Comparison of ENCODE assay signal across 8 mouse cellular contexts in the genomic region with DNA sequence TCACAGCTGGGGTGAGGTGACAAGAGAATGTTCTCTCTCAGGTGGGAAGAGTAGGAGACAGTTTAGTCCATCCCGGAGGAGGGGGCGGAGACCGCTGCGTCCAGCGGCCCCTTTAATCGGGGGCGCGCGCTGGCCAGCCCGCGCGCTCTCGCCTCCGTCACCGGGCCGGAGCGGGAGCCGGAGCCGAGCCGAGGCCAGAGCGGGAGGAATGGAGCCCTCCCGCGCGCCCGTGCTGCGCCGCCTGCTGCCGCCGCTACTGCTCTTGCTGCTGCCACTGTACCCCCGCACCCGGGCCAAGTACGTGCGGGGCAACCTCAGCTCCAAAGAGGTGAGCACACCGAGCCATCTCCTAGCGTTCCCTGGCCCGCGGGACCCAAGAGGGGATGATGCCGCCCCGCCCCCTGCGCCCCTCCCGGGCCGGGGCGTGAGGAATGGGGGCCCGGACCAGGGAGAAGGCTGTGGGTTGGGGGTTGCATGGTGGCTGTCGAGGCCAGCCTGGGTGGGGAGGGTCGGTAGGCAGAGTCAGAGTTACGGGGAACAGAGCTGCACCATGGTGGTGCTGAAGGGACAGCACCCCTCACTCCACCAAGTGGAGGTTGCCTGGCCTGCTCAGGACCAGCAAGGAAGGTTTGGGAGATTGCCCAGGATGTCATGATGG. TPM values are rescaled to one million over a fixed set of nuclear protein-coding genes. Genes with fewer than 3 reads are reported as not detected.
DNase-seq lines count a peak whose midpoint lies in the region; ATAC-seq and TF ChIP-seq lines count a peak whose summit lies in the region.

A gene (plus strand): TSS at position 151 of the 658 bp plus-strand sequence.

- peak within 1 kb of the TSS; percentile 87 for H3K9ac ChIP-seq in forebrain, embryonic 15.5 days (replicated peaks)
- H3K9ac ChIP-seq in kidney, embryonic 15.5 days, result peak within 1 kb of the TSS; percentile 21; the same call in 1 of the 2 replicates
- H3K9ac ChIP-seq in liver, postnatal 0 days (replicated peaks), result no peak within 1 kb of the TSS; the same call in 1 of the 2 replicates

- peak within 1 kb of the TSS; percentile 85 for H3K4me3 ChIP-seq in megakaryocyte, embryonic 14.5 days (replicated peaks)
- H3K4me3 ChIP-seq in forebrain, embryonic 15.5 days, result peak within 1 kb of the TSS; percentile 81
- H3K4me3 ChIP-seq in kidney, embryonic 15.5 days (replicated peaks), result peak within 1 kb of the TSS; percentile 57
- H3K4me3 ChIP-seq in liver, postnatal 0 days (ENCODE audit: low read depth, low read length), result peak within 1 kb of the TSS; percentile 49
- peak within 1 kb of the TSS; percentile 81 for H3K4me3 ChIP-seq in olfactory bulb, adult 2 months (ENCODE audit: insufficient read depth, low read depth, low read length)

- TF ChIP-seq EP300 in liver, postnatal 0 days (IDR thresholded peaks at IDR 0.05; ENCODE audit: low read depth), result no peak

- peak; percentile 71 for TF ChIP-seq POLR2A in olfactory bulb, adult 2 months (IDR thresholded peaks at IDR 0.05; ENCODE audit: insufficient read depth, low read depth, low read length)

- ATAC-seq in megakaryocyte, adult 5-6 weeks (ENCODE audit: poor library complexity, severe bottlenecking), result no peak
- peak; percentile 69; the same call in 1 of the 2 replicates for ATAC-seq in cerebellum, adult (ENCODE audit: insufficient number of reproducible peaks, low FRiP score, low TSS enrichment)
- peak; percentile 74 for ATAC-seq in forebrain, embryonic 15.5 days (replicated peaks)
- ATAC-seq in kidney, embryonic 15.5 days (replicated peaks; ENCODE audit: low FRiP score), result peak; percentile 75
- ATAC-seq in liver, postnatal 0 days, result peak; percentile 57; the same call in 1 of the 2 replicates

- DNase-seq in liver, postnatal 0 days, result peak; percentile 68
- DNase-seq in adipocyte (ENCODE audit: low spot score), result no peak

- H3K27ac ChIP-seq in forebrain, embryonic 15.5 days (replicated peaks), result peak within 1 kb of the TSS; percentile 82
- no peak within 1 kb of the TSS for H3K27ac ChIP-seq in kidney, embryonic 15.5 days
- no peak within 1 kb of the TSS for H3K27ac ChIP-seq in liver, postnatal 0 days (ENCODE audit: low read depth)
- H3K27ac ChIP-seq in olfactory bulb, adult 2 months (ENCODE audit: insufficient read depth, low read depth, low read length), result no peak within 1 kb of the TSS

- peak within 1 kb of the TSS; percentile 91 for H3K4me2 ChIP-seq in forebrain, embryonic 15.5 days (replicated peaks)
- peak within 1 kb of the TSS; percentile 98 for H3K4me2 ChIP-seq in kidney, embryonic 15.5 days
- H3K4me2 ChIP-seq in liver, postnatal 0 days (ENCODE audit: low read depth, low read length), result peak within 1 kb of the TSS; percentile 81

- no peak for TF ChIP-seq CTCF in liver, postnatal 0 days (IDR thresholded peaks at IDR 0.05; ENCODE audit: low read depth)
- TF ChIP-seq CTCF in olfactory bulb, adult 2 months (IDR thresholded peaks at IDR 0.05; ENCODE audit: insufficient read depth, low read depth, low read length), result 0 out of 2 replicates have a peak, but pooled peaks have one; percentile 33

- no peaks in the 10 kb centered on the region for H3K9me3 ChIP-seq in megakaryocyte, embryonic 14.5 days
- no peaks in the 10 kb centered on the region for H3K9me3 ChIP-seq in forebrain, embryonic 15.5 days
- no peaks in the 10 kb centered on the region for H3K9me3 ChIP-seq in kidney, embryonic 15.5 days (replicated peaks)
- no peaks in the 10 kb centered on the region for H3K9me3 ChIP-seq in liver, postnatal 0 days (ENCODE audit: low read length)

- 0% methylated on average over 46 of the region's 47 CpGs for WGBS in forebrain, embryonic 15.5 days
- WGBS in kidney, embryonic 15.5 days, result under 1% methylated on average over 47 of the region's 47 CpGs
- WGBS in liver, postnatal 0 days (ENCODE audit: insufficient replicate concordance), result under 1% methylated on average over 37 of the region's 47 CpGs
- under 1% methylated on average over 47 of the region's 47 CpGs for WGBS in olfactory bulb, adult 2 months

- no peaks in the 10 kb centered on the region for H3K36me3 ChIP-seq in megakaryocyte, embryonic 14.5 days (replicated peaks; ENCODE audit: low read length)
- no peaks in the 10 kb centered on the region for H3K36me3 ChIP-seq in forebrain, embryonic 15.5 days
- no peaks in the 10 kb centered on the region for H3K36me3 ChIP-seq in kidney, embryonic 15.5 days
- no peaks in the 10 kb centered on the region for H3K36me3 ChIP-seq in liver, postnatal 0 days (replicated peaks; ENCODE audit: insufficient read depth, low read length)

- peaks cover 17% of the 10 kb centered on the region for H3K4me1 ChIP-seq in megakaryocyte, embryonic 14.5 days
- peaks cover 12% of the 10 kb centered on the region for H3K4me1 ChIP-seq in forebrain, embryonic 15.5 days
- H3K4me1 ChIP-seq in kidney, embryonic 15.5 days, result peaks cover 12% of the 10 kb centered on the region
- peaks cover 6% of the 10 kb centered on the region for H3K4me1 ChIP-seq in liver, postnatal 0 days (ENCODE audit: insufficient read depth)
- peaks cover 8% of the 10 kb centered on the region; the same call in 1 of the 2 replicates for H3K4me1 ChIP-seq in olfactory bulb, adult 2 months (ENCODE audit: control insufficient read depth, insufficient read depth, low read length)

- H3K27me3 ChIP-seq in megakaryocyte, embryonic 14.5 days (replicated peaks), result peaks cover 76% of the 10 kb centered on the region
- peaks cover 1% of the 10 kb centered on the region; the same call in 1 of the 2 replicates for H3K27me3 ChIP-seq in forebrain, embryonic 15.5 days
- peaks cover 28% of the 10 kb centered on the region for H3K27me3 ChIP-seq in kidney, embryonic 15.5 days
- peaks cover 36% of the 10 kb centered on the region for H3K27me3 ChIP-seq in liver, postnatal 0 days (ENCODE audit: insufficient read depth, low read length)

RNA-seq across cellular contexts. Expression of the gene that starts here (rescaled TPM):
- polyA plus RNA-seq in megakaryocyte, embryonic 14.5 days (2012; ENCODE audit: insufficient read depth, low replicate concordance), result 0.16 TPM in 1 of 2 replicates, not detected in the other
- not detected in 2 replicates for total RNA-seq in megakaryocyte, adult 5-6 weeks (2015)
- total RNA-seq in megakaryocyte, adult 5-6 weeks (2017), result not detected in 2 replicates
- polyA plus RNA-seq in forebrain, embryonic 15.5 days (2015; fragmentation: Nextera tagmentation; extraction: Ambion mirVana), result 30.9 and 32.3 TPM in 2 replicates
- 0.68 and 0.87 TPM in 2 replicates for polyA plus RNA-seq in kidney, embryonic 15.5 days (2015; fragmentation: Nextera tagmentation; extraction: Ambion mirVana)
- polyA plus RNA-seq in liver, postnatal 0 days (2015; fragmentation: Nextera tagmentation; extraction: Ambion mirVana), result not detected in 2 replicates
- polyA plus RNA-seq in olfactory bulb, adult 2 months (2012; ENCODE audit: insufficient read depth, insufficient read length, low replicate concordance, missing spikeins), result not detected in 2 replicates

Comparison
In these comparisons a context has a peak if more than half of its experiments do, and no peak if none do; other contexts are left out.
1. RNA of the gene that starts here (polyA plus RNA-seq): 30.9 to 32.3 TPM in forebrain, embryonic 15.5 days; 0.68 to 0.87 TPM in kidney, embryonic 15.5 days, 0.16 TPM in megakaryocyte, embryonic 14.5 days, not detected in liver, postnatal 0 days and not detected in olfactory bulb, adult 2 months; every median in the first group is over 10 times any median in the second.
2. Peak in ATAC-seq, H3K4me3 ChIP-seq, H3K9ac ChIP-seq and H3K4me2 ChIP-seq in kidney, embryonic 15.5 days; RNA of the gene not detected or under 1 TPM.
3. Peak in DNase-seq, ATAC-seq, H3K4me3 ChIP-seq and H3K4me2 ChIP-seq in liver, postnatal 0 days; RNA of the gene not detected or under 1 TPM.
4. Peak in every context shown above with its lines, with median percentiles within 50 percentile points of each other: H3K4me3 ChIP-seq and H3K4me2 ChIP-seq.